Mouse (Mus musculus) R1 (cell line): ENCODE results near the gene Osbp2.
"Not testable (repeated sequence)": the region's sequence is repeated elsewhere in the genome, so short reads cannot be mapped to it uniquely, and the experiment has no call there.

Experiments used
- DNase-seq: peaks from one replicate; pipeline ENCODE4 v3.0.0-alpha.2; 2018; ENCODE audit warnings: low read depth, low spot score

Gene Osbp2

GRCm38 (mm10) chr11:3863454-3864112 lies at the start of gene Osbp2:
Gene Osbp2, minus strand, starts transcription at chr11:3863903.
- peak; percentile 69 for DNase-seq

GRCm38 (mm10) chr11:3912875-3913271 lies 49.2 kb upstream of the Osbp2 start:
- DNase-seq, result no peak

- DNase-seq, result no peak
Observed at GRCm38 (mm10) chr11:3912100-3912874, 48.6 kb upstream of the Osbp2 start.

GRCm38 (mm10) chr11:3911440-3911839 lies 47.7 kb upstream of the Osbp2 start:
- not testable (repeated sequence) for DNase-seq

GRCm38 (mm10) chr11:3910513-3911310 lies 47.0 kb upstream of the Osbp2 start:
- DNase-seq, result no peak

- no peak for DNase-seq
Observed at GRCm38 (mm10) chr11:3909236-3909635, 45.5 kb upstream of the Osbp2 start.

GRCm38 (mm10) chr11:3905446-3905845 lies 41.7 kb upstream of the Osbp2 start:
- DNase-seq, result no peak

GRCm38 (mm10) chr11:3904673-3905072 lies 41.0 kb upstream of the Osbp2 start:
- no peak for DNase-seq

- no peak for DNase-seq
Observed at GRCm38 (mm10) chr11:3903046-3903445, 39.3 kb upstream of the Osbp2 start.

- DNase-seq, result no peak
Observed at GRCm38 (mm10) chr11:3902516-3902915, 38.8 kb upstream of the Osbp2 start.

- no peak for DNase-seq
Observed at GRCm38 (mm10) chr11:3900296-3900695, 36.6 kb upstream of the Osbp2 start.

GRCm38 (mm10) chr11:3895933-3896332 lies 32.2 kb upstream of the Osbp2 start:
- DNase-seq, result no peak

- DNase-seq, result no peak
Observed at GRCm38 (mm10) chr11:3895458-3895857, 31.8 kb upstream of the Osbp2 start.

GRCm38 (mm10) chr11:3894406-3895281 lies 30.9 kb upstream of the Osbp2 start, which contains the start of the genes 4921536K21Rik and Dusp18:
Gene 4921536K21Rik, minus strand, starts transcription at chr11:3895098.
Gene Dusp18, plus strand, starts transcription at chr11:3895240.
- DNase-seq, result peak; percentile 98

- no peak for DNase-seq
Observed at GRCm38 (mm10) chr11:3893970-3894369, 30.3 kb upstream of the Osbp2 start.

- peak; percentile 30 for DNase-seq
Observed at GRCm38 (mm10) chr11:3887331-3887730, 23.6 kb upstream of the Osbp2 start.

- DNase-seq, result no peak
Observed at GRCm38 (mm10) chr11:3883711-3884110, 20.0 kb upstream of the Osbp2 start.

- DNase-seq, result peak; percentile 87
Observed at GRCm38 (mm10) chr11:3879836-3880235, 16.1 kb upstream of the Osbp2 start.

GRCm38 (mm10) chr11:3878660-3879059 lies 15.0 kb upstream of the Osbp2 start:
- no peak for DNase-seq

- no peak for DNase-seq
Observed at GRCm38 (mm10) chr11:3876419-3876818, 12.7 kb upstream of the Osbp2 start.

- no peak for DNase-seq
Observed at GRCm38 (mm10) chr11:3864343-3864742, 640 bp upstream of the Osbp2 start.
